Mouse (Mus musculus): ENCODE measurements at regions not wholly inside any gene's neighbourhood (a gene's known extent, or its start where the extent isn't known, plus 50 kb on each side); places are given as distances from the start of the nearest gene placed in this dataset.

DNA sequence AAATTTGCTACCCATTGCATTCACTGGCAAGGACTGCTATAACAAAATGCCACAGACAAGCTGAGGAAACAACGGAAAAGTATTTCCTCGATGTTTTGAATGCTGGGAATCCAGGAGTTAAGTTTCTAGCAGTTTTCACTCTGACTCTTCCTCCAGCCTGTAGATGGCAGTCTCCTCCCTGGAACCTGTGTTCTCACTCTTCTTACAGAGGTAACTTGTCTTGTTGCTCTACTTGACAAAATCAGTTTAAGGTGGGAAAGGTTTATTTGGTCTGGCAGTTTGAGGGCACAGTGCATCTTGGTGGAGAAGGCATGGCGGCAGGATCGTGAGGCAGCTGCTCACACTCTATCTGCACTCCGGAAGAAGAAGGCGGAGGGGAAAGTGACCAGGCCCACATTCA lies 181.3 kb upstream of the Nckap5 start:
- DNase-seq (ENCODE audit: low spot score in 2 of 2): no peak

DNA sequence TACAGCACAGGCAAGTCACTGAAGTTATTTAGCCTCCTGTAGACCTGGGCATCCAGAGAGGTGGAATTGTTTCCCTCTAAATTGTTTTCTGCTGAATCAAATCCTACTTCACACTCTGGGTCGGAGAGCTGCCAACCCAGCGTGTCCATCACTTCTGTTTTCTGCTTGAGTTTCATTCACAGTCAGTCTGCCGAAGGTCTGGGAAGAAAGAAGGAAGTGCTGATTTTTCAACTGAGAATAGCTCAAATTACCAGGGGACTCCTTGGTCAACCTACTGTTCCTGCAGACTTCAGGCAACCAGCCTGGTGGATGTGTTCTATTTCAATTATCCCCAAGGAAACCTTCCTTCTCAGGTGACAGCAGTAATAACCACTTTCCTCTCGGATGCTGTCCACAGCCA lies 179.1 kb upstream of the Nckap5 start:
- no peak for DNase-seq (ENCODE audit: low spot score in 2 of 2)

DNA sequence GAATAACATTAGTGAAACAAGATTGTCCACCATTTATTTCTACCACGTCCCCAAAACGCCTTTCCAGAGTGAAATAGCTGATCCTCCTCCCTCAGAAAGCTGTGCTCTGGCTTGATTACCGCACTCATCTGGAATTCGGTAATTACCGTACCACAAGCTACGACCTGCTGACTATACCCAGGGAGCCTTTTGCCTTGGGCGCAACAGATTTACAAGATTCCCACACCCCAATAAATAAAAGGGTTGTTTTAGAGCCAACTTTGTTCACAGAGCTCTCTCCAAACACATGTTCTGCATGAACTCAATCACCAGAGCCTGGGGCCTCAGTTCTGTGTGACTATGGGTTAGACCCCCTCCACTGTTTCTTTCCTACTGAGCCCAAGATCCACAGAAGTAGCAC lies 171.1 kb upstream of the Nckap5 start:
- DNase-seq (ENCODE audit: low spot score in 2 of 2): no peak

DNA sequence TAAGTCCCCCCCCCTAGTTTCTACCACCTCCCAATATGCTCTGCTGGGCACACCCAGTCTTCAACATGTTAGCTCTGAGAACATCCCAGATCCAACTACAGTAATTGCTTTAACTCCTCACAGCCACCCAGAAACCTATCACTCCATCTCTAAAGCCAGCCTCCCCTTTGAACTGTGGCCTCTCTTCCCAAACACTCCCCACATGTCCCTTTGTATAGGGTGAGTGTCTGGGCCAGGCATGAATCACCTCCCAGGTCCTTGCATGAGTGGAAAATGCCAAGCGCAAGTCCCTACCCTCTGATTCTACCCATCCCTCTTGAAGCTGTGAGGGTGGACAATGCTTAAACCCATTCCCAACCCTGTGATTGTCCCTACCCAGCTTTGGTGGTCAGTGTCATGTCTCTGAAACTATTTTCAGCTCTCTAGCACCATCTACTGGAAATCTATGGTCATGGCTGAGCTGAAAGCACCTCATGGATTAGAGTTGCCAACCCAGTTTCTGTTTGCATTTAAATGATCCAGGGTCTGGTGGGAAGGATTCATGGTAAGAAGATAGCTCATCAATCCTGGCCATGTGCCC lies 162.6 kb upstream of the Nckap5 start:
- DNase-seq (ENCODE audit: low spot score in 2 of 2): peak in 1 of 2 experiments; percentile 65

DNA sequence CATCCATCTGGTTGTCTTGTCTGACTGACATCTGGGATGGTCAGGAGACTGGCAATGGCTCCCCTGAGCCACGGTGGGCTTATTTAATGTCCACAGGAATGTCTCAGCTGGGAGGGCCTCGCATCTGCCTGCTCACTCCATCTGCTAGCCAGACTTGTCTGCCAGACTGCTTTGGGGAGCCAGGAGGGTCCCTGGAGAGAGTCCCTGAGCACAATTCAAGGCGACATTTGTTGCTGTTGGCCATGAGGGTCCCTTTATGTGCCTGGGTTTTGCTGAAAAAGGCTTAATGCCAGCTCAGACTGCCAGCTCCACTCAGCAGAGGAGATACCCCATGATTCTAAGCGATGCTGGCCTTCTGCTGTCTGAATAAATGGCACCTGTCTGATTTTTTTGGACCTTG lies 161.8 kb upstream of the Nckap5 start:
- peak in 1 of 2 experiments; percentile 64 for DNase-seq (ENCODE audit: low spot score in 2 of 2)

DNA sequence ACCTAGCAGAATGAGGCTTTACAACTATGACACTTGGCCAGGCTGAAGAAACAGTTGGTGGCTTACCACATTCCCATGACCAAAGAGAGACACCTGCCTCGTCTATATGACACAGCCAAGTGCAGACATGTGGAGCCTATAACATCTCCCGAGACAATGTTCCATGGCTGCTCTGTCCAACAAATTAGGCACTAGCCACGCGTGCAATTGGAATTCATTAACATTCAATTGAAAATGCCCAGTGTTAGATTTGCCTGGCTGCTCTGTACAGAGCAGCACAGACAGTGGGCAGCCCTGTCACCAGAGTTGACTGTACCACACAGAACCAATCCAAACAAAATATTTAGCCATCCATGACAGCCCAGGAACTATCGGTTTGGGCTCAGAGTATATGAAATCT lies 152.2 kb upstream of the Nckap5 start:
- no peak for DNase-seq (ENCODE audit: low spot score in 2 of 2)

DNA sequence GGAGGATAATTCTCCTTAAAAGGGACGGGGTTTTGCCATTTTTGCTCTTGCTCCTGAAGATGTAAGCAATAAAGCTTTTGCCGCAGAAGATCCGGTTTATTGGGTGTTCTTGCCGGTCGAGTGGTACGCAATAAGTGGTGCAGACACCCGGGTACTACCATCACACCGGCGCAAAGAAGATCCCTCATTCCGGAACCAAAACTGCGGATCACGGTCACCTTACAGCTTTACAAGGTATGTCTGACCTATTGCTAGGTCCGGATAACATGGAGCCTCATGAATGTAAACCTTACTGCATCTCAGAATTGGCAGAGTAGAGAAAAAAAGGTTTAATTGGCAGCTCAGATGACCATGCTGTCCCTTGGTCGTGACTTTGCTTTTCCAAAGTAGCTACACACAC lies 149.7 kb upstream of the Nckap5 start:
- DNase-seq (ENCODE audit: low spot score in 2 of 2): no peak

DNA sequence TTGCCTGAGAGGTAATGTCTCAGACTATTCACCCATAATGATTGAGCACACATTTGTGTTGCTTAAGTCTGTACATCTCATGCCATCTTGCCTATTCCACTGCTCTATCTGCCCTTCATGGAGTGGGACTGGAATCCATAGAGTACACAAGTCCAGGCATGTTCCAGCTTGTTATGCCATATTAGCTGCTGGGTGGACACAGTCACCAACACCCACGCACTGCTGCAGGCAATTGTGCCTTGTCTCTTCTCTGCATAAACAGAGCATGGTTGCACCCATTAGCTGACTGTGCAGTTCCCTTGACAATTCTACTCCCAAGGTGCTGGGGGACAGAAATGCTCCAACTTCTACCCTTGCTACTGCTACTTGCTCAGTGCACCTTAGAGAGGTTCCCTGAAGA lies 143.3 kb upstream of the Nckap5 start:
- DNase-seq (ENCODE audit: low spot score in 2 of 2): no peak

DNA sequence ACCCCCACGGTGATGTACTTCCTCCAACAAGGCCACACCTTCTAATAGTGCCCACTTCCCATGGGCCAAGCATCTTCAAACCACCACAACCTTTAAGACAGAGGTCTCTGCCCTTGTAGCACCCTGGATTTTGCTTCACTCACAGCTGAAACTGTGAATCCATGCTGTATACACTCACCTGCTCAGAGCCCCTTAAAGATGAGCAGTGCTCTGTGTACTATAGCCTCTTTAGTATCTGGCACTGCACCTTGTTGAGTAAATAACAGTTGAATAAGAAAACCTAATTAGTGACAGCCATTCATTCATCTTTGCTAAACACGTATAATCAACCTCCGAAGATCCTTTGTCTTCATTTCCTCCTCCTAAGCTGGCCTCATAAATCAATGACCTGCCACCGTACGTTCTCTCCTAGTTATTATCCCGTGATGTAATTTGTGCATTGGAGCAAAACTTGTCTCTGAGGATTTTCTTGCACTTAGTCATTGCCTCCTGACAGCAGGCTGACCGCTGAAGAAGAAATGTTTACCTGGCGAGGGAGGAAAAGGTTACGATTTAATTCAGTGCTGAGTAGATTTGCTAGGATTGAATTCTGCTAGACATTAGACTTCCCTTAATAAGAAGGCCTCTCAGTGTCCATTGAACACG lies 141.3 kb upstream of the Nckap5 start:
- no peak for DNase-seq (ENCODE audit: low spot score in 2 of 2)

DNA sequence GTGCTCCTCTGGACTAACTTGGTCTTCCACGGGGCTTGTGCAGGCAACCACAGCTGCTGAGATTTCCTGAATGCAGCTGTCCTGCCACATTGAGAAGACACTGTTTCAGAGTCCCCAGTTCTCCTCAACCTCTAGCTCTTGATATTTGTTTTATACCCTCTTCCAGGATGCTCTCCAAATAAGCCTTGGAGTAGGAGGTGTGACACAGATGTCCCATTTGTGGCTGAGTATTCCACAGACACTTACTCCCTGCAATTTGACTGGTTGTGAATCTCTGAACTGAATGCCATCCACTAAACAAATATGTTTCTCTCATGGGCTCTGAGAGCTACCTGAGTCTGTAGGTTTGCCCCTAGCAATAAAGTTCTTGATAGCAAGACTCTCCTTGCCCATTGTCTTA lies 140.5 kb upstream of the Nckap5 start:
- no peak for DNase-seq (ENCODE audit: low spot score in 2 of 2)

DNA sequence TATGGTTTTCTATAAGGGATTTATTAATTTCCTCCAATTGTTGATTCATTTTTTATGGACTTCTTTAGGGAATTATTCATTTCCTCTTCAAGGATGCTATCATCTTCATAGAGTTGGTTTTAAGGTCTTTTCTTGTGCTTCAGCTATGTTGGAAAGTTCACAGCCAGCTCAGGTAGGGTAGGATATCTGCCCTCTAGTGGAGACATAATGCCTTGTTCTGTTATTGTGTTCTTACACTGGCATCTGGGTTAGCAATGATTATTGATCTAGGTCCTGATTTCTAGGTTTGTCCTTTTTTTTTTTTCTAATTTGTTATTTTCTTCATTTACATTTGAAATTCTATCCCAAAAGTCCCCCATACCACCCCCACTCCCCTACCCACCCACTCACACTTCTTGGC lies 135.8 kb upstream of the Nckap5 start:
- no peak for DNase-seq (ENCODE audit: low spot score in 2 of 2)

DNA sequence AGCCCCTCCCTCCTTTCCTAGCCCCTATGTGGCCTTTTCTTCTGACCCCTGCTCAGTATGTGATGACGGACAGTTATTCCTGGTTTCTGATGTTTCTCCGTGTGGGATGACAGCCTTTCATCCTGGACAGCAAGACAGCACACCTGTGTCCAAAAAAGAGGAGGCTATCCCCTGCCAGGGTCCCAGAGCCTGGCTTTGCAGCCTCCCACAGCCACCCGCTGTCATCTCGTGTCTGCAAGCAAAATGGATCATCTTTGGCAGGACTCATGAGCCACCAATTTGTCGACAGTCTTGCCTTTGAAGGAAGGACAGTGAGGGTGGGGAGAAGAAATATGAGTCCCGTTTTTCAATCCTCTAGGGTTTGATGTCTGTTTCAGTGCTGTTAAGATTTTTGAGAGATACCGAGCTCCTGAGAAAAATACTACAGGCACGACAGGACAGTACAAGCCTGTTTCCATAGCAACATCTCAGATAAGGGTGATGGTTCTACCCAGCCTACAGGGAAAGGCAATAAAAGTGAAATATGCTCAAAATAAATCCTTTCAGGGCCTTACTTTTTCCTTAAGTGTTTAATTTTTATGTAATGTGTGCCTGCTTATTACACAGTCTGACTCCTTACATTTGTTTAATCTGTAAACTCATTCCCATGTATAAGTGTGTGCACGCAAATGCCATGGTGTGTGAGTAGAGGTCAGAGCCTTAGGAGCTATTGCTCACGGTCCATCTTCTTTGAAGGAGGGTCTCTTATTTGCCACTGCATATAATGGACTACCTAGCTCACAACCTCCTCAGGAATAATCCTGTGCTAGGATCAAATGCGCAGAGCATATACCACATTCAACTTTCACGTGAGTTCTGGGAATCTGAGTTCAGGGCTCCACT lies 125.5 kb upstream of the Nckap5 start:
- no peak for DNase-seq (ENCODE audit: low spot score in 2 of 2)

DNA sequence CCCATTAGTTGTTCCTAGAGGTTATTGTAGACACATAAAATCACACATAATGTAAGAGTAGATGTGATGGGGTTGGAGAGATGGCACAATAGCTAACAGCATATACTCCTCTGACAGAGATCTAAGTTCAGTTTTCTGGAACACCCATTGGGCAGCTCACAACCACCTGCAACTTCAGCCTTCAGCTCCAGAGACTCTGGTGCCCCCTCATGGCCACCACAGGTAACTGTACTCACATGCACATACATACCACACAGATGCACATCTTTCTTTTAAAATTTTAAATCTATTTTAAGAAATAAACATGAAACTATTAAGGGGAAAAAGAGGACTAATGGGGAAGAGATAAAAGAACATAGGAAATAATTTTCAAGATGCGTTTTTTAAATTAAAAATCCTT lies 117.3 kb upstream of the Nckap5 start:
- DNase-seq (ENCODE audit: low spot score in 2 of 2): no peak

DNA sequence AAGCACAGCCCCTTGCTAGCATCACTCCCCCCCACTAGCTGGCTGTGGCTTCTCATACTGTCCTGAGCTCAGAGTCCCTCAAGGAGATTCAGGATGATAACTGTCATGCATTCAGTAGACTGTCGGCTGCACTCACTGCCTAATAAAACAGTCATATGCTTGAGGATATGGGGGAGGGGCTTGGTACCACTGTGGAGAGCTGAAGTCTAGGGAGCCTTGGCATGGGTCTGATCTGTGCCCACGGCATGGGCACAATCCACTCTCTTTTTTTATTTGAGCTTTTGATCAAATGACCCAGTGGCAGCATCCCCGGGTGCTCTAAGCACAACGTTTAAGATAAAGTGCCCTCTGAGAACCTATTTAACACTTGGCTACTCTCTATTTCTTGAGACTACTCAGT lies 102.1 kb upstream of the Nckap5 start:
- DNase-seq (ENCODE audit: low spot score in 2 of 2): no peak

DNA sequence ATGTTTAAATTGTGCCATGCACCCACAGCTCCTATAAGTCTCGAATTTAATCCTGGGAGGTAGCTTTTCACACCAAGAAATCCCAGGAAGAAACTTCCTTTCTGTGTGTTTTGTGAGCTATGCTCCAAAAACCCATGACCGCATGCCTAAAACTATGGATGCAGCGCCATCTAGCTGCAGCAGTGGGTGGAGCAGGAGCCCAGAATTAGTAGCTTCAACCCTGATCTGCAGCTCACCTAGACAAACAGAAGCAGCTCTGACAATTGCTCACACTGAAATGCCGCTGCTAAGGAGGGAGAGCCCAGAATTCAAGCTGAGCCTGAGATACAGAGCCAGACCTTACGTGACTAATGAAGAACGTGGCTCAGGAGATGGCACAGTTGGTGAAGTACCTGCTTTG lies 101.2 kb upstream of the Nckap5 start:
- peak; percentile 89 to 91 for DNase-seq (ENCODE audit: low spot score in 2 of 2)

DNA sequence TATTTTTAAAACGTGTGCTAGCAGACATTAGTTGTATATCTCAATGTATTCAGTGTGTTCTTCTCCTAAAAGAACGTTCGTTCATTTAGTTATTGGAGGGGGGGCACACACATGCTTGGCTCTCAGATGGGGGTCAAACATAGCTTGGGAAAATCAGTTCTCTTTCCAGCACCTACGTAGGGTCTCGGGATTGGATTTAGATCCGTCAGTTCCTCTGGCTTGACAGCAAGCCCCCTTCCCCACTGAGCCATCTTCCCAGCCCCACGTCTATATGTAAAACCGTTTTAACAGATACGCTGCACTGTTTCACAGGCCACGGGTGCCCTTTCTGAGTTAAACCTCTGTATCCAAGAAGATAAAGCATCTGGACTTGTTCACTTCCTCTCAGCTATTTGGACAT lies 100.5 kb upstream of the Nckap5 start:
- DNase-seq (ENCODE audit: low spot score in 2 of 2): no peak

DNA sequence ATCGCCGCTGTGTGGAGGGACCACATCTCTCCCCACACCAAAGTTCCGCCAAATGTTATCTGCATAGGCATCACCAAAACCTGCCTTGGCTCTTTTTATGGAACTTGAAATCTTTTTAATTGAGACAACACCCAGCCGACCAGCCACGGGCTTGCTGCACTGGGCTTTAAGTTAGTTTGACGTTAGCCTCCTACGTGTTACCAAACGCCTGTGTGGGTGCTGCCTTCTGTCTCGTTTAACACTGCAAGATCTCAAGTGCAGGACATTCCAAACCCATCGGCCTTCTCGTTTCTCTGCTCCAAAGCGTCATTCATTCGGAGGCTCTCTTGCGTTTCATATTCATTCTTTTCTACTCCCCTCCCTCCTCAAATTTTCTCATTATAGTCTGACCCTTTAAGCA lies 100.0 kb upstream of the Nckap5 start:
- DNase-seq (ENCODE audit: low spot score in 2 of 2): no peak

DNA sequence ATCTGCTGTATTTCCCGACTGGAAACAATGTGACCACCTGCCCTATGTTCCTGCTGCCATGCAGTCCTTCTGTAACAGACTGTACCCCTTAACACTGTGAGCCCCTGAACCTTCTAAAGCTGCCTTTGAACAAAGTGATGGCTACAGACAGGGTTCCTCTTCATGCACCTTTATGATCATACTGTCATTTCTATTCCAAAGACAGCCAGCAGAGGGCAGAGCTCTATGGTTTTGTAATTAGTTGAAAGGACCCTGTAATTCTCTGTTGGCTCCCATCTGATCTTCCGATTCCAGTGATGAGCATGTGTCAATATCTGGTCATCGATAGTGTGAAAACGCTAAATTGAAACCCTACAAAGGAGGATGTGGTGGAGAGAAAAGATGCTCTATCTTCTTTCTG lies 99.1 kb upstream of the Nckap5 start:
- DNase-seq (ENCODE audit: low spot score in 2 of 2): peak in 1 of 2 experiments; percentile 55

DNA sequence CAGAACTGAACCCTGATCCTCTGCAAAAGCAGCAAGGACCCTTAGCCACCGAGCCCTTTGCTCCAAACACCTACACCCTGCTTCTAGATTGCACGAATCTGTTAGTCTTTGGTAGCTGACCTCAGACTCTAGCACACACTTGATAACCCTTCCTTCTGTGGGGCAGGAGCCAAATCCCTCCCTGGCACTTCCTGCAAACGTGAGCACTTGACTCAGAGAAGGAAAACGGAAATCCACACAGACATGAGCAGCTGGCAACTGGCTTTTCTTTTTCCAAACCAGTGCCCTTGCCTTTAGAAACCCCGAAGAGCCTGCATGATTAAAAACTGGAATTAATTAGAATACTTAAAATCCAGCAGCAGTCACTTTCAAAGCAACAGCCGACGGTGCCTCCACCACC lies 97.6 kb upstream of the Nckap5 start:
- no peak for DNase-seq (ENCODE audit: low spot score in 2 of 2)

DNA sequence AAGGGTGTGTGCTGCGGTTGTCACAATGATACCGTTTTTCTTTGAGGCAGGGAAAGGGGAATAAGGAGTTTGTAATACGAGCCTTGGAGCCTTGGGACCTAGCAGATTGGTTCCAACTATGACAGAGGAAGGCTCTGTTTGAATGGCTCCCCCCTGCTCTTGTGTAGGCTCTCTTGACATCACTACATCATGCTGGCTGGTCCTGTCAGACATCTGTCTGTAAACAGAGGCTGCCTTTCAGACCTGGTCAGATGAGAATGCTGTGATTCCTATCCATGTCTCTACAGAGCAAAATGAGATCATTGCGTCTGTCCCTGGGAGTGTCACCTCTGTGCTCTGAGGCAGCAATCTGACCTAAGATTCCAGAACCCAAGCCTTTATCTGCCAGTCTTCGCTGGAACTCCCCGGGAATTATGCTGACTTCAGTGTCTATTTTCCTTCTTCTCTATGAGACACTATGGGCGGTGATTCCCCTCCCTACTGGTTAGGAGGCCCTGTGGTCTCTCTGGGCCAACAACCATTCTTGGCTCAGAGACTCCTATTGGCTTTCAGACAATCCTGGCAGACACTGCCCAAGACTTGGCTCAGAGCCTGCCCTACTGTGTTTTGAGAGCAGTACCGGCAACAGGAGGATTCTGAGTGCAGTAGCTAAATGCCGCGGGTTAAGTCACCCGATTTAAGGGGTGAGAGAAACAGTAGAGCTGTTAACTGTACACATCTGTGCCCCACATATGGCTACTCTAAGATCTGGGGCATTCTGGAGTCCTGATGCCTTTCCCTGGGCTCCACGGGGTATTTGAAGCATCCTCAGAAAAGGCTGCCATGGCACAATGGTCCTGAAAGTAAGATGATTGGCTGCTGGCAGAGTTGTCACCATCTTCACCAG lies 94.8 kb upstream of the Nckap5 start:
- DNase-seq (ENCODE audit: low spot score in 2 of 2): peak; percentile 56 to 90

DNA sequence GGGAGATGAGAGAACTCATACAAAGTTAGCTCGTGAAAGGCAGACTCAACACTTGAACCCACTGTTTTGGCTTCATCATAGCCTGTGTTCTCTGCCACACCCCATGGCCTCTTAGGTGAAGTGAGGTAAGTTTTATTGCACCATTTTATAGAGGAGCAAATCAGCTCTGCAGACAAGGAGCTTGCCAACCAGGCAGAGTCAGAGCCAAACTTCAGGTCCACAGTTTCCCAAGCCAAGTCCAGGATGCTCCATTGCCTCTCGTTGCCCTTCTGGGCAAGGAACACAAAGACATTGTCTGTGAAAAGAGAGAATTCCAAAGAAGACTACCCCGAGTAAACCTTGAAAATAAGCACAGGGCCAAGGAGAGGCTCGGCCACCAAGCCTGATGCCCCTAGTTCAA lies 93.4 kb upstream of the Nckap5 start:
- no peak for DNase-seq (ENCODE audit: low spot score in 2 of 2)

DNA sequence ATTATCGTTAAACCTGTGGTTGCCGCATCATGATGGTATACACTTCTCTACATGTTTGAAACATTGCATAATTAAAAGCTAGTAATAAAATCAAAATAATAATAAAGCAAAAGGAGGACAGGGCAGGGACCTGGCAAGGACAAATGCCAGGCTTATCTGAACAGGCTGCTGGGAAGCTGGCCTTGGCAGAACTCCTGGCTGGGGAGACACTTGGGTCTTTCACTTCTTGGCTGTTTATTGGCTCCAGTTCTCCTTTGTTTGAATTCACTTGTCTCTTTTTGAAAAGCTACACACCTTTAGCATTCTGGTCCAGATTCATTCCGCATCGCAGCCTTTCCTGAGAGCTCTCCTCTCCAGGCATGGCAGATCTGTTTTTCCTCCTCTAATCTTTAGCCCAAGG lies 91.6 kb upstream of the Nckap5 start:
- DNase-seq (ENCODE audit: low spot score in 2 of 2): no peak

Data from cerebellum, postnatal 4 days (tissue).